Mouse (Mus musculus) testis, postnatal 14 days (tissue): ENCODE measurements around the gene Dbndd2.

ENCODE experiments used
- DNase-seq: peaks from one replicate; pipeline ENCODE4 v3.0.0; 2021; ENCODE audit warnings: low spot score

Dbndd2 gene

DNA sequence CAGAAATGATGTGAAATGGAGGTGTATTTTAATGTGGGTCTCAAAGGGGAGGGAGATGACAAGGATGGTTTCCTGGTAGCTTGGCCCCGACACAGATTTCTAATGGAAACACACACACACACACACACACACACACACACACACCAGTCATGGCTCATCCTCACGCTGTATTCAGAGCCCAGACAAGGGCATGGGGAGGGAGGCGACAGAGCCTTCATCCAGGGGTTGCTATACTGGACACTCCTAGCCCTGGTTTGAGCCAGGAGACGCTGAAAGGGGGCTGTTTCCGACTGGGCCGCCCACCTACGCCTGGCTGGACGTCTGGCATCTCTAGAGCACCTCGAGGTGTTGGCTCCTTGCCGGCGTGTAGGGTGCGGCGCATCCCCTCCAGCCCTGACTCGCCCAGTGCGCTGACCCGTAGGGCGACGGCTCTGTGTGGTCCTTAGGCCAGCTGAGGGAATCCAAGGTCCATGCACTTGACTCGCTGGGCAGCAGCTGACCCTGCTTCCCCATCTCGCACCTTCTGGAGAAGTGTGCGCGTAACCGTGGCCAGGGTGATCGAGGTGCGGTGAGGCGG, at the start of gene Dbndd2:
Dbndd2 (plus strand) TSS at position 426 of the 577 bp plus-strand sequence.
- peak; percentile 54 for DNase-seq

DNA sequence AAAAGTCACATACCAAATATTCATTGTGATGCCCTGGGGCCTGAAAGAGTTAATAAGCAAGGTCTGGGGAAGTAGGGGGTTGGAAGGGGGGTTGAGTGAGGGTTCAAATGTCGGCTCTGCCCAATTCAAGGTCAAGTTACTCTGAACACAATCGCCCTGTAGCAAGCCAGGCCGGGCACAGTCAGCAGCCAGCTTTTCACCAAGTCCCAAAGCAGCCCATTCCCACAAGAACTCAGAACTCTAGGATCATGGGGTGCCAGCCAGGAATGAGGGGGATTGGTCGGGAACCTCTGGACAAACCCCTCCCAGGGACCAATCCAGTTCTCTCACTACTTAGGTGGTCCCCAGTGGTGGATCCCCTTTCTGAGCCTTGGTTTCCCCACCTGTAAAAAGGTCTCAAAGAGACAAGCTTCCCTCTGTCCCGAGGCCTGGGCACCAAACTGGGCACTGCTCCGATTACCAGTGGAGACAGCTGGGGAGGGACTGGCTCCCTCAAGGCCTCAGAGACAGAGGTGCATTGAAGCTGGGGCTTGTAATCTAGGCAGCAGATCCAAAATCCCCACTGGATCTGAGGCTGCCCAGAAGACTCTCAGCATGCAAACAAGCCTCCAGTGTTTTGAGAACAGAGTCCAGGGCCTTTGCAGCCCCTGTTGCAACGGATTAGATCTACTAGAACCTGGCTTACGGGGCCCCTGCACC, 49.5 kb upstream of the Dbndd2 start:
- no peak for DNase-seq

GRCm38 (mm10) chr2:164436961-164437360, 48.9 kb upstream of the Dbndd2 start:
- no peak for DNase-seq

DNA sequence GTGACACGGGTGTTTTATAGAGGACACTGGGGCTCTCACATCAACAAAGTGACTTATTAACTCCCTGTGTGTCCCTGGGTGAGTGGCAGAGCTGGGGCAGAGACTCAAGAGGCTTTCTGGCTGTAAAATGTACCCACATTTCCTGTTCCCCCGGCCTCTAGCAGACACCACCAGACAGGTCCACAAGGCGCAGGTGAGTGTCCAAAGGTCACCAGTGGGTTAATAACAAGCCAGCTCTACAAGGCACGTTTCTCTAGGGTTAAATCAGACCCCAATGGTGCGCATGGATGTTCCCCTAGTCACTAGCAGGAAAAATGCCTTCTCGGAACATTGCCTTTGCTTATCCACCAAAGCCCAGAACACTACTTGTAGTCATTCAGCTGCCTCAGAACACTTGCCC, 48.2 kb upstream of the Dbndd2 start:
- DNase-seq, result no peak

DNA sequence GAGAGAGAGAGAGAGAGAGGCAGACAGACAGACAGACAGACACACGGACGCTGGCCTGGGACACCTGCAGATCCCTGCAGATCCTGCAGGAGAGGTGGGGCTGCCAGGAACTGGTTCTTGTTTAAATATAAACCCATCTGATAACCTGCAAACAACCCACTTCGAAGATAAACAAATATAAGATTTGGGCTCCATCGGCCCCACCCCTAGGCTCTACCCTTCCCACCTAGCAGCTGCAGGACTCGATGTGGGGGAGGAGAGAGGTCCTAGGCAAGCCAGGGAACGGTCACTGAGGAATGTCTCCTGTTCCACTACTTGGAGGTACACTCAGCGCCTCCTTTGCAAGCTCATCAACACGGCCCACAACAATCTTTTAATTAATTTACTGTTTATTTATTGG, 47.6 kb upstream of the Dbndd2 start:
- no peak for DNase-seq

GRCm38 (mm10) chr2:164439001-164439421, 46.9 kb upstream of the Dbndd2 start:
- DNase-seq, result peak; percentile 52

- DNase-seq, result no peak
These were observed 45.6 kb upstream of the Dbndd2 start for GRCm38 (mm10) chr2:164440314-164440713.

GRCm38 (mm10) chr2:164441155-164441554, 44.8 kb upstream of the Dbndd2 start:
- DNase-seq, result no peak

GRCm38 (mm10) chr2:164441731-164442130, 44.2 kb upstream of the Dbndd2 start:
- no peak for DNase-seq

- DNase-seq, result no peak
These were observed 43.4 kb upstream of the Dbndd2 start for GRCm38 (mm10) chr2:164442315-164443050.

- DNase-seq, result peak; percentile 82
These were observed 42.9 kb upstream of the Dbndd2 start for GRCm38 (mm10) chr2:164443051-164443437.

DNA sequence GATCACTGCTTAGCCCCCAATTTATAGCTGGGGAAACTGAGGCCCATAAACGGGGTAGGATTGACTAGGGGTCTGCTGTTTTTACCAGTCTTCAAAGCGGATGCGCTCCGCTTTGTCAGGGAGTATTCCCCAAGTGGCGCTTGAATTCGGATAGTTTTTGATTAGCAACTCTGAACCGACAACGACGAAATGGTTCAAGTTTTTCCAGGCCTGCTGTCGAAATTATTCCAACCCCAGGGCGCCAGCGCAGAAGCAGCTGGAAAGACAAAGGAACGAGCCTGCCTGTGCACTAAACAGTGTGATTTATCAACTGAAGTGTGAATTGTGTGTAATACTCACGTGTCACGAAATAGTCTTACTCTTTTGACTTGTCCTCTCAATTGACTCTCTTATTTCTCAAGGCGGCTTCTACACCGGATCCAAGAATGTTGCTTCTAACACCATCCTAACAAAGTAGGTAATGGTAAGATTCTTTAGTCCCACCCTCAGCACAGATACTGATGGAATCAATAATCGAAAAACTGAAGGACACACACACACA, 42.4 kb upstream of the Dbndd2 start, which contains the start of gene Sdc4:
Sdc4 (minus strand) TSS at position 428 of the 541 bp plus-strand sequence.
- no peak for DNase-seq

- no peak for DNase-seq
These were observed 41.2 kb upstream of the Dbndd2 start for GRCm38 (mm10) chr2:164444701-164445100.

GRCm38 (mm10) chr2:164445399-164446085, 40.4 kb upstream of the Dbndd2 start:
- no peak for DNase-seq

DNA sequence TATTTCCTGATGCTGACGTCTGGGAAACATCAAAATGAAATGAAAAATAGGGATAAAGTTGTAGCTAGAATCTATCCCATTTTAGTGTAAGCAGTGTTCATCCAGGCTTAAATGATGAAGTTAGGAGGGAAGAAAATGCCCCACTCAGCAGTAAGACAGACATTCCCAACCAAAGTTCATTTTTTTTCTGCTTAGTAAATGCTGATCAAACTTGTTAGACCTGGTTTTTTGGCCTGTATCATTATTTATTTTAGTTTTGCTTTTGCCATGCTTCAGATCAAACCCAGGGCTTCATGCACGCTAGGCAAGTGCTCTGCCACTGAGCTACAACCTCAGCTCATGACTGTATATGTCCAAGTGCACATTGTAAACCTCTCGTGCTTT, 39.8 kb upstream of the Dbndd2 start:
- DNase-seq, result no peak

DNA sequence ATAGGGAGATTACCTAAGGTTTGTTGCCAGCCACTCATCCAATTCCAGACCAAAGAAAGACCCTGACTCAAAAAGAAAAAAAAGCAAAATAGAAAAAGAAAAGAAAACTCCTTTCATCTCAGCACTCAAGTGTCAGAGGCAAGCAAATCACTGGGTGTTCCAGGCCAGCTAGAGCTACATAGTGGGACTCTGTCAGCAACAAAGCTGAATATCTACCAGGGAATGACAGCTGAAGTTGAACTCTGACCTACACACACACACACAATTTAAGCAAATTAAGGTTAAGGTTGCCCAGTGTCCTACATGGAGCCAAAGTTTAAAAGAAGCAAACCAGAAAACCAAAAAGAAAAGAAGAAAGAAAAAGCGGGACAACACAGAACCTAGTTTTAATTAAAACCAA, 37.8 kb upstream of the Dbndd2 start:
- DNase-seq, result no peak

DNA sequence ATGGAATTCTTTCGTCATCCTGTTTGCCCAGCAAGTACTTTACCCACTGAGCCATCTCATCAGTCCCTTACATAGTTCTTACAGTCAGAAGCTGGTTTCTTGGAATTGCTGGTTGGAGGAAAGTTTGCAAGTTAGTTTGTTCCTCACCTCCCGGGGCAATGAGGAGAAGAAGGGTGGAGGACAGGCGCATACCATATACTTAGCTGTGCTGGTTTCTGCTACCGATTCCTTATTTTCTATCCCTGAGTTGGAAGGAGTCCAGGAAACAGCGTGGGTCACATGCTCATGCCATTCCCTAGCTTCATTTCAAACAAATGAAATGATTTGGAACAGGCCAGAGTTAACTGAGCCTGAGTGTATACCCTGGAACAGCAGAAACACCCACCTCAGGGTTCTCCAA, 37.0 kb upstream of the Dbndd2 start:
- DNase-seq, result no peak

- peak; percentile 68 for DNase-seq
These were observed 36.4 kb upstream of the Dbndd2 start for GRCm38 (mm10) chr2:164449341-164450042.

- DNase-seq, result no peak
These were observed 33.8 kb upstream of the Dbndd2 start for GRCm38 (mm10) chr2:164452000-164452676.

GRCm38 (mm10) chr2:164453047-164453757, 32.7 kb upstream of the Dbndd2 start:
- DNase-seq, result no peak
